Mouse (Mus musculus): Measurements from ENCODE around the gene Col4a3. TPM values are rescaled to one million over a fixed set of nuclear protein-coding genes. Genes with fewer than 3 reads are reported as not detected.

Col4a3 gene
- polyA plus RNA-seq (2015; fragmentation: Nextera tagmentation; extraction: Ambion mirVana) = 1.3 and 1.5 TPM in 2 replicates

DNA sequence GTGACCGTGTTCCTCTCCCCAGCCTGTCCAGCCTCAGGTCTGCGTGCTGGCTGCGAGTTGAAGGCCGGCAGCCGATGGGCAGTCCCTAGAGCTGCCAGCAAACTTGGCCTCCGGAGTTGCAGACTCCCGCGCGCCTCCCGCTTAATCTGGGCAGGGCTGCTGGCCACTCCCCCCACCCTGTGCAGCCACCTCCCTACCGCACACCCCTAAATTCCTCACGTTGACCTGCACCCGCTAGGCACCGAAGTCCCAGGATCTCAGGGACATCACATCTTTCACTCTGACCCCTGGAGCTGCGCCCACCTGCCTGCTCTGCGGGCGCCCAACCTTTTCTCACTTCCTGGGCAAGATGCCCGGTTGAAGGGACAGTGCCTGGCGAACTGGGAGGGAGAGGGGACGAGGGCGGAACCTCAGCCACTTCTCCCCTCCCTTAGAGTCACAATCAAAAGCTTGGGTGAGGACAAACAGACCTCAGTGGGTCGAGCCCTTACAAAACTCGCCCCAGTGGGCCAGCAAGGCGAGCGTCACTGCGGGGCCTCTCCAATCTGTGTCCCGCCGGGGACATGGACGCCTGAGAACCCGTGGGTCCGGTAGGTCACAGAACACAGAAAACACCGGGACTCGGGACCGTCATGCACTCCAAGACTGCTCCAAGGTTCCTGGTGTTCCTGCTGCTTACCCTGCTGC lies at the start of gene Col4a3, which contains the start of gene Col4a4:
TSS of gene Col4a3 (plus strand) at position 209 of the 687 bp plus-strand sequence.
TSS of gene Col4a4 (minus strand) at position 137 of the 687 bp plus-strand sequence.

GRCm38 (mm10) chr1:82724339-82725025 lies 137.8 kb downstream of the Col4a3 start, which contains the start of gene Mff:
Mff (plus strand) TSS chr1:82724890.

DNA sequence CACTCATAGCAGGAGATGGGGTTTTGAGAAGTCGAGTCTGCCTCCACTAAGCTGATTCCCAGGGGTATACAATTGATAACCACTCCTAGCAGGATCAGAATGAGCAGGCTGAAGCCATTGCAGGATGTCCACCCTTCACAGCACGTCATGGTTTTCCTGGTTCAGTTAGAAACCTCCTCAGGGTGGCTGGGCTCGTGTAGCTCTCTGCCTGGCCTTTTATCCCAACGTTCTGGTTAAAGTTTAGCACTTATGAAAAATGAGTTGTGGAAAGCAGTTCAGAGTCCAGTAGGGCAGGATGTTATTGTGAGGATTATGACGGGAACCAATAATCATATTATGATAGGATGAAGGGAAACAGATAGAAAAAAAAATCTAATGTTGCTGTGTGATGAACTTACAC lies 181.5 kb downstream of the Col4a3 start, which contains the start of gene Tm4sf20:
TSS of gene Tm4sf20 (minus strand) at position 193 of the 400 bp plus-strand sequence.

GRCm38 (mm10) chr1:82771022-82771586 lies 184.4 kb downstream of the Col4a3 start, which contains the start of gene Gm47791:
Gm47791 (minus strand) TSS chr1:82771243.

Other genes with a start within 250 kb of the Col4a3 start
- gene Col4a4, start 72 bp upstream of the Col4a3 start, polyA plus RNA-seq (2015; fragmentation: Nextera tagmentation; extraction: Ambion mirVana) = 1.1 and 1.2 TPM in 2 replicates
- gene Mff, start 138.0 kb downstream of the Col4a3 start, polyA plus RNA-seq (2015; fragmentation: Nextera tagmentation; extraction: Ambion mirVana) = 182 and 194 TPM in 2 replicates
- gene Tm4sf20, start 181.5 kb downstream of the Col4a3 start, polyA plus RNA-seq (2015; fragmentation: Nextera tagmentation; extraction: Ambion mirVana) = 0.22 TPM in 1 of 2 replicates, not detected in the other
- gene Gm47791, start 184.3 kb downstream of the Col4a3 start, polyA plus RNA-seq (2015; fragmentation: Nextera tagmentation; extraction: Ambion mirVana) = not detected in 2 replicates